Mouse (Mus musculus): ENCODE data around the gene Arhgap32. TPM values are rescaled to one million over a fixed set of nuclear protein-coding genes. Genes with fewer than 3 reads are reported as not detected.

Gene Arhgap32
- total and polyA plus RNA-seq, 3 experiments: 0.06 to 0.15 TPM; not detected in 1

GRCm38 (mm10) chr9:32170713-32171112 is 54.8 kb downstream of the Arhgap32 start:
- Histone ChIP-seq H3K9me3 (replicated peaks; ENCODE audit: insufficient read depth, low read length) (no peaks in the 10 kb centered on the region), H3K9ac (ENCODE audit: control insufficient read depth, low read depth, low read length, poor library complexity, severe bottlenecking) (no peak overlapping the region), H3K4me3 (ENCODE audit: control insufficient read depth in 1 of 2, insufficient read depth in 1 of 2, low read depth in 2 of 2, low read length in 2 of 2) (no peak overlapping the region), H3K4me1 (ENCODE audit: control insufficient read depth in 1 of 2, insufficient read depth in 2 of 2, low read length in 2 of 2) (peaks cover 0 to 3% of the 10 kb centered on the region in 2 experiments; a peak in 1 of 4 replicates), H3K36me3 (ENCODE audit: control insufficient read depth in 1 of 2, insufficient read depth in 2 of 2, low read length in 2 of 2) (peaks cover 0 to 6% of the 10 kb centered on the region in 2 experiments; a peak in 2 of 4 replicates), H3K27me3 (ENCODE audit: control insufficient read depth in 1 of 2, insufficient read depth in 2 of 2, low read length in 2 of 2) (no peaks in the 10 kb centered on the region), H3K79me2 (ENCODE audit: control insufficient read depth, insufficient read depth, low read length, poor library complexity) (no peaks in the 10 kb centered on the region), H3K27ac (ENCODE audit: control insufficient read depth, low read depth, low read length) (no peak overlapping the region)
- TF ChIP-seq MAFK (IDR thresholded peaks at IDR 0.05; ENCODE audit: borderline replicate concordance, low read depth, low read length): no peak
- no peak for TF ChIP-seq SMC3 (IDR thresholded peaks at IDR 0.05; ENCODE audit: low read depth, low read length)
- no peak for TF ChIP-seq RCOR1 (IDR thresholded peaks at IDR 0.05; ENCODE audit: low read depth, low read length)
- no peak for TF ChIP-seq ZKSCAN1 (IDR thresholded peaks at IDR 0.05; ENCODE audit: low read depth, low read length)
- TF ChIP-seq ETS1 (IDR thresholded peaks at IDR 0.05; ENCODE audit: low read depth, low read length): no peak
- no peak for TF ChIP-seq MYC (IDR thresholded peaks at IDR 0.05; ENCODE audit: low read depth, low read length)
- no peak for TF ChIP-seq EP300 (IDR thresholded peaks at IDR 0.05; ENCODE audit: low read depth in 1 of 2, low read length in 2 of 2)
- DNase-seq (ENCODE audit: low read depth, low spot score): no peak

- Histone ChIP-seq H3K4me3 (ENCODE audit: control insufficient read depth in 1 of 2, insufficient read depth in 1 of 2, low read depth in 2 of 2, low read length in 2 of 2) (no peak overlapping the region), H3K79me2 (ENCODE audit: control insufficient read depth, insufficient read depth, low read length, poor library complexity) (no peaks in the 10 kb centered on the region), H3K27ac (ENCODE audit: control insufficient read depth, low read depth, low read length) (no peak overlapping the region), H3K9ac (ENCODE audit: control insufficient read depth, low read depth, low read length, poor library complexity, severe bottlenecking) (no peak overlapping the region), H3K4me1 (ENCODE audit: control insufficient read depth in 1 of 2, insufficient read depth in 2 of 2, low read length in 2 of 2) (no peaks in the 10 kb centered on the region), H3K9me3 (replicated peaks; ENCODE audit: insufficient read depth, low read length) (no peaks in the 10 kb centered on the region), H3K27me3 (ENCODE audit: control insufficient read depth in 1 of 2, insufficient read depth in 2 of 2, low read length in 2 of 2) (no peaks in the 10 kb centered on the region; a peak in 1 of 4 replicates), H3K36me3 (ENCODE audit: control insufficient read depth in 1 of 2, insufficient read depth in 2 of 2, low read length in 2 of 2) (peaks cover 0 to 2% of the 10 kb centered on the region in 2 experiments; a peak in 1 of 4 replicates)
- TF ChIP-seq GABPA (IDR thresholded peaks at IDR 0.05; ENCODE audit: low read depth, low read length): no peak
- TF ChIP-seq POLR2AphosphoS5 (IDR thresholded peaks at IDR 0.05; ENCODE audit: borderline replicate concordance, low read depth, low read length): no peak
- TF ChIP-seq EP300 (IDR thresholded peaks at IDR 0.05; ENCODE audit: low read depth in 1 of 2, low read length in 2 of 2): no peak
- no peak for TF ChIP-seq JUND (IDR thresholded peaks at IDR 0.05; ENCODE audit: low read depth, low read length)
- TF ChIP-seq SMC3 (IDR thresholded peaks at IDR 0.05; ENCODE audit: low read depth, low read length): no peak
- no peak for TF ChIP-seq NRF1 (IDR thresholded peaks at IDR 0.05; ENCODE audit: insufficient read depth, low read depth, low read length, poor library complexity, severe bottlenecking)
- no peak for TF ChIP-seq ZKSCAN1 (IDR thresholded peaks at IDR 0.05; ENCODE audit: low read depth, low read length)
- TF ChIP-seq GATA1 (IDR thresholded peaks at IDR 0.05; ENCODE audit: low read depth, low read length): no peak
- TF ChIP-seq NELFE (IDR thresholded peaks at IDR 0.05; ENCODE audit: low read depth, low read length): no peak
- no peak for TF ChIP-seq POLR2AphosphoS2 (IDR thresholded peaks at IDR 0.05; ENCODE audit: low read length)
- TF ChIP-seq RAD21 (IDR thresholded peaks at IDR 0.05; ENCODE audit: low read depth, low read length): no peak
- no peak for TF ChIP-seq MYB (IDR thresholded peaks at IDR 0.05; ENCODE audit: low read depth, low read length)
- no peak for TF ChIP-seq ZNF384 (IDR thresholded peaks at IDR 0.05; ENCODE audit: low read depth, low read length)
- no peak for TF ChIP-seq ZMIZ1 (IDR thresholded peaks at IDR 0.05; ENCODE audit: low read depth, low read length)
- no peak for TF ChIP-seq MXI1 (IDR thresholded peaks at IDR 0.05; ENCODE audit: low read depth, low read length)
- DNase-seq (ENCODE audit: low read depth, low spot score): no peak
Observed at GRCm38 (mm10) chr9:32176612-32177011, 60.7 kb downstream of the Arhgap32 start.
